Mouse (Mus musculus) brain, adult 10 weeks (tissue): ENCODE data around the gene Sdha. TPM values are rescaled to one million over a fixed set of nuclear protein-coding genes. Genes with fewer than 3 reads are reported as not detected.

ENCODE experiments used
- polyA plus RNA-seq: library from polyadenylated mRNA; stranded (reverse); fragments of 350-450 nt; fragmentation: Illumina TruSeq; extraction: RNeasy Lipid Tissue Mini Kit (QIAGEN cat#74804); gene quantifications from one replicate; pipeline ENCODE4 v1.2.3, GENCODE M21; 2015; ENCODE audit warnings: low read depth, low replicate concordance

The Sdha gene
- 309 TPM for polyA plus RNA-seq

DNA sequence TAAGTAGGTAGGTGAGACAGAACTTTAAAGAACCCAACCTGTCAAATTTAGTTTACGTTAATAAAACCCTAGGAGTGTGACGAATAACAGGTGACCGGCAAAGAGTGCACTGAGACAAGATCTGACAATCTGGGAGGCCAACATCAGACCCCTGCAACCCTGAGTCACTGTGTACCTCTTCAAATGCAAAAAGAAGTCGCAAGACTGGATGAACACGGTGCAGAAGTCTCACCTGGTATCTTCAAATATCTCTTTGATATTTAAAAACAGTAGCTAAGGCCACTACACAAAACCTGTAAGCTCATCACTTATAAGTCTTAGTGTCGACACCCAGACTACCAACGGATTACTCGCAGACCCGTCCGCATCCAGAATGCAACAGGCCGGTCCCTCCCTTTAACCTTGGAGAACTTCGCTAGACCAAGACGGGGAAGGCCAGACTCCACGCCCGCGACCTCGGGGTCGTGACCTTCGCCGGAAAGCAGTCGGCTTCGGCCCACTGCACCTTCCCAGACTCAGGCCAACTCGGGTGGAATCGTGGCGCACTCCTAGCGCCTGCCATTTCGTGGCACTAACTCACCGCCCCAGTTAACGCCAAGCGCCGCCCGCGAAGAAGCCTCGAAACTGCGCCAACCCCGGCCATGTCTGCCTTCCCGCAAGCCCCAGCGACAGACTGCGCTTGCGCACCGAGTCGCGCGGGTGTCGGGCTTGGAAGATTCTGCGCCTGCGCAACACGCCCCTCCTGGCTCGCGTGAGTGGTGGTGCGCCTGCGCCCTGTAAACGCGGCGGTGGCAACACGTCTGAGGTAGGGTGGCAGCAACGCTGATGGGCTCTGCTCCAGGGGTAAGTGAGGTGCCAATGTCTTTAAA is at the start of gene Sdha, which contains the start of gene Ccdc127:
Sdha (minus strand) TSS at position 715 of the 869 bp plus-strand sequence.
Ccdc127 (plus strand) TSS at position 744 of the 869 bp plus-strand sequence.

DNA sequence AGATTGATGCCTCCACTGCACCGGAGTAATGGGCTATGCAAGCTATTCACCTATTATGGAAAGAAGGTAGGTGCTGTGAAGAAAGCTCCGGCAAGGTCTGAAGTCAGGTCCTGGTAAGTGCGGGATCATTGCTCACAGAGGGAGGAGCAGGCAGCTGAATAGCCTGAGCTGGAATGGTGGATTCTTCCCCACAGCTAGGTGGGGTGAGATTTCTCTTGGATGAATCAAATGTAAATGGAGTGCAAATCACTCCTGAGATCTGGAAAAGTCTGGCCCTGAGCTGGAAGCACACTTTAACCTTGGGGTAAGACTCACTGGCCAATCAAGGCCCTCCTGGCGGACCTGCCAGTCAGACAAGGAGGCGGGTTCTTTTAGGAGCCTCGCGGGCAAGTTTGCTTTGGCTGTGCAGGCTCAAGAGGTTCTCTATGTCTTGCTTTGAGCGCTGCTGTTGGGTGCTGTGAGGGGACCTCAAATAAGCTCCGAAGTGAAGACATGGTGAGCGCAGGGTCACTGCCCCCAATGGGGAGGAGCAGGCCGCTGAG is 49.3 kb upstream of the Sdha start, which contains the start of gene Ftl1-ps1:
Ftl1-ps1 (plus strand) TSS at position 397 of the 542 bp plus-strand sequence.

DNA sequence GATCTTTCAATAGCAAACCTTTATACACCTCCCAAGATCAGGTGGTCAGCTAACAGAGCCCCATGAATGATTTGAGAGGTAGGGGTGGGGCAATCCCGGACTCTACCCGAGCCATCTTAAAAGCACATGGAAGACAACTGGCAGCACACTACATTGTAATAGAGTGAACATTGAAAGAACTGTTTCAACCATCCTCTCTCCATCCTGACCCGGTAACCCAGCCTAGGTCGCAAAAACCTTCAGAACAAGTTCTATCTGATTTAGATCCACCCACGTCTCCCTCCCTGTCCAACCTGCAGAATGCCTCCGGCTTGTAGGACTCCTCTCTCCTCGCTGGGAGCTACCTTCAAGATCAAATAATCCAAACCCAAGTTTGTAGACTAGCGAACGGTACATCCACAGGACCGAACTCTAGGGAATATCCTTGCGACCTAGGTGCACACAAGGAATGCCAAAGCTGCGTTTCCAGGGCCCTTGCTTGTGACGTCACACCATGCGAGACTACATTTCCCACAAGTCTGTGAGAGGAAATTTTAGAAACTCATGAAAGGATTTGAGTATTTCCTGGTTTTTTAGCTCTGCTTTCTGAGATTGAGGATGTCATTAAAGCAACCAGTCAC is 40.4 kb upstream of the Sdha start, which contains the start of gene Zfp72:
Zfp72 (minus strand) TSS at position 466 of the 620 bp plus-strand sequence.

DNA sequence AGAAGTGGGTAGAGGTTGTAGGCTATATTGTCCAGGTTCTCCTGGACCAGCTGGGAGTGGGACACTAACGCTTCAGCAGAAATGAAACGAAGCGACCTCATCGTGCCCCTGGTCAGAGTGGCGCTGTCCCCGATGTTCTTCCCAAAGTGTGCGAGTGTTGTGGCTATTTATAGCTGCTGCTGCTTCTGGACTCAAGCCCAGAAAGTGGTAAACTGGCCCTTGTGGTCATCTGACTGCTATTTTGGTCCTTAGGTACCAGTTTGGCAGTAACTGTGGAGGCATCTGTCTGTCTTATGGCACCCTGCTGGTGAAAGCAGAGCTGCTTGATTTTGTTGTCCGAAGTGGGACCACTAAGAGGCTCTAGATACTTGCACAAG is 13.8 kb upstream of the Sdha start, which contains the start of gene Lrrc14b:
Lrrc14b (minus strand) TSS at position 147 of the 377 bp plus-strand sequence.

DNA sequence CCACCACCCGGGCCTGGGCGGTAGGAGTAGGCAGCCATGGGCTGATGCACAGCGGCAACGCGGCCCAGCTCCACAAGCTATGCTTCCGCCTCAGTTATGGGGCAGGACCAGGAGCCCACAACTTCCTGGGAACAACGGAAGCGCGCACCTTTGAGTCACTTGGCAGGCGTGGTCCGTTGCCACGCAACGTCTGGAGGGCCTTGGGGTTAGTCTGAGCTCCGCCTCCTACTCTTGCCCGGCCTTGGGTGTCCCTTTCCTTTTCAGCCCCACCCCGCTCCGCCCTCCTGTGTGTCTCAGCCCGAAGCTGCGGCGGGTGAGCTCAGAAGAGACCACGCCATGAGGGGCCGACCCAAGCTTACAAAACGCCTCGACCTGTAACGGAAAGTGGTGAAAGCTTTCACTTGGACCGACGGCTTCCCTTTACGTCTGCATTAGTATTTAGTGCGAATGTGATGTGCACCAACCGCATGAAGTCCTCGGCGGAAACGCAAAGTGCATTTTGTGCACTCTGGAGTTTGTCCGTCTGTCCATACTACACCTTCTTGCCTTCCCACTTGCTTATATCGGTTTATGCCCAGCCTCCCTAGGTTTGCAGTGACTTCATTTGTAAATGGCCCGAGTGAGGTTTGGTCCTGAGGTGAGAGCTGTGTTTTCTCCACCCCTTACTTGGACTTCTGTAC is 32.8 kb downstream of the Sdha start, which contains the start of gene Pdcd6:
Pdcd6 (minus strand) TSS at position 411 of the 680 bp plus-strand sequence.

DNA sequence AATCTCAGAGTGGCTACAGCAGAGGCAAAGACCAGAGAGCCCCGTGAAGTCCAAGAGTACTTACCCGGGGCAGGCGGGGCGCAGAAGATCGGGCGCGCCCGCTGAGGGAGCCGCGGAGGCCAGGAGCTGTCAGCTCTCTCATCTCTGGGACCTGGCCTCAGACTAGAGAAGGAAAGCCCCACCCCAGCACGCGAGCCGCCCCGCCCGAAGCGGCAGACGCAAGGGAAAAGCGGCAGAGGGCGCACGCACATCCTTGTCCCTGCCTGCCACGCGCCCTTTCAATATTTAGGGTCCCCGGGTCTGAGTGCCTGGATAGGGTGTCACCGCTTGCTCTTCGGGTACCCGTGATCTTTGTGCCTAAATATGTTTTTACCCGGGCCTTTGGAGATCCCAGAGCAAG is 57.9 kb downstream of the Sdha start, which contains the start of gene Ahrr:
Ahrr (minus strand) TSS at position 165 of the 400 bp plus-strand sequence.

Other genes with a start within 250 kb of the Sdha start
- 0.37 TPM for gene Slc9a3, start 228.8 kb downstream of the Sdha start, polyA plus RNA-seq
- gene Exoc3, start 141.5 kb downstream of the Sdha start, polyA plus RNA-seq, result 55.4 TPM
- gene Ahrr, start 57.9 kb downstream of the Sdha start, polyA plus RNA-seq, result 0.28 TPM
- gene Pdcd6, start 32.7 kb downstream of the Sdha start, polyA plus RNA-seq, result 161 TPM
- gene Ccdc127, start within 50 bp of the Sdha start, polyA plus RNA-seq, result 68.4 TPM
- gene Lrrc14b, start 13.7 kb upstream of the Sdha start, polyA plus RNA-seq, result 0.52 TPM
- 6.5 TPM for gene Zfp72, start 40.6 kb upstream of the Sdha start, polyA plus RNA-seq
- 8.5 TPM for gene Ftl1-ps1, start 49.4 kb upstream of the Sdha start, polyA plus RNA-seq
- gene Zfp825, start 143.7 kb upstream of the Sdha start, polyA plus RNA-seq, result 16.0 TPM